9 mouse cellular contexts compared by ENCODE assay signal in the genomic region with DNA sequence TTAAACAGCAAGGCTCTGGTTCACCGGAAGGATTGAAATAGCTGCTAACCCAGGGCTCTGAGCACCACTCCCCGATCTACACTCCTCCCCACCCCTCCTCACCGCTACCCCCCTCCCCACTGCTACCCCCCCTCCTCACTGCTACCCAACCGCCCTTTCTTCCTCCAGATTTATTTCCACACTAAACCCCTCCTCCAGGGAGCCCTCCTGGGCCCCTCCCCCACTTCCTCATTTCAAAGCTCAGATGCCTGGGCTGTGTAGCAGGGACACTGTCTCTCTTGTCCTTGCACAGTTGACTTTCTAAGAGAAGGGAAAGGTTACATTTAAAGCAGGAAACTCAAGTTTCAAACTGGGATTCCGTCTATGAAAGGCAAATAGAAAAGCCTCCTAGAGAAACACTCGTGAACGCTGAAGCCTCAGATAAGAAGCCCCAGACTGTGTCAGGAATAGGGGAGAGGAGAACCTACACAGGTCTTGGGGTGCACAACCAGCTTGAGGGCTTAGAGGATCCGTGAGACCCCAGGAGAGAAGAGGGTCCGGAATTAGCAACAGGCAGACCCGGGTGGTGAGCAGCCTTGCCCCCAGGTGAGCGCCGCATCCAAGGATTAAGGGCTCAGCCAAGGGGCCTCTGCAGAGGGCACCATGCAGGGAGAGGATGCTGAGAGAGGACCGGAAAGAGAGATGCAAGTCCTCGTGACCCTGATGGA. TPM values are rescaled to one million over a fixed set of nuclear protein-coding genes. Genes with fewer than 3 reads are reported as not detected.
DNase-seq lines count a peak whose midpoint lies in the region; ATAC-seq and TF ChIP-seq lines count a peak whose summit lies in the region.
"Had no signal": no experiment of that assay in that cellular context is flagged by ENCODE, and none has a peak within 500 bp of the region (broad histone marks: within the 10 kb centered on the region; RNA-seq: fewer than 3 reads in every experiment).

No protein-coding gene starts in this region.

- peak overlapping the region; percentile 35 for H3K4me2 ChIP-seq in lung, embryonic 15.5 days

- ATAC-seq in lung, embryonic 15.5 days (ENCODE audit: borderline replicate concordance, extremely low read depth, low FRiP score, low TSS enrichment) = peak; percentile 50; the same call in 1 of the 2 replicates

- 2% methylated on average over 14 of the region's 14 CpGs for WGBS in lung, embryonic 15.5 days
- 7% methylated on average over 14 of the region's 14 CpGs for WGBS in lung, adult 2 months
- WGBS in thymus, adult 2 months = 22% methylated on average over 14 of the region's 14 CpGs

- no peaks in the 10 kb centered on the region for H3K36me3 ChIP-seq in lung, embryonic 15.5 days
- no peaks in the 10 kb centered on the region for H3K36me3 ChIP-seq in thymus, adult 2 months (ENCODE audit: control insufficient read depth, insufficient read depth, low read length)

- no peak overlapping the region for H3K9ac ChIP-seq in lung, embryonic 15.5 days

- no peak for TF ChIP-seq CTCF in lung, adult 2 months (IDR thresholded peaks at IDR 0.05; ENCODE audit: insufficient read depth, low read length)
- TF ChIP-seq CTCF in thymus, adult 2 months (IDR thresholded peaks at IDR 0.05; ENCODE audit: borderline replicate concordance, control insufficient read depth, extremely low read depth, insufficient read depth, low read length, poor library complexity) = no peak

- no peaks in the 10 kb centered on the region; the same call in 1 of the 2 replicates for H3K27me3 ChIP-seq in lung, embryonic 15.5 days
- H3K27me3 ChIP-seq in thymus, adult 2 months (ENCODE audit: control insufficient read depth, insufficient read depth, low read length) = no peaks in the 10 kb centered on the region

- peaks cover 15% of the 10 kb centered on the region for H3K4me1 ChIP-seq in lung, embryonic 15.5 days
- no peaks in the 10 kb centered on the region for H3K4me1 ChIP-seq in lung, adult 2 months (ENCODE audit: control insufficient read depth, insufficient read depth, low read length)
- H3K4me1 ChIP-seq in thymus, adult 2 months (replicated peaks; ENCODE audit: control insufficient read depth, insufficient read depth, low read length) = peaks cover 28% of the 10 kb centered on the region

- H3K4me3 ChIP-seq in lung, embryonic 15.5 days = no peak overlapping the region
- no peak overlapping the region for H3K4me3 ChIP-seq in lung, adult 2 months (replicated peaks; ENCODE audit: extremely low read depth, low read depth, low read length)
- no peak overlapping the region for H3K4me3 ChIP-seq in thymus, adult 2 months (ENCODE audit: control insufficient read depth, insufficient read depth, low read length)

- no peaks in the 10 kb centered on the region for H3K9me3 ChIP-seq in lung, embryonic 15.5 days

- H3K27ac ChIP-seq in lung, embryonic 15.5 days = peak overlapping the region; percentile 57
- H3K27ac ChIP-seq in thymus, adult 2 months (ENCODE audit: control insufficient read depth, insufficient read depth, low read length) = no peak overlapping the region

- DNase-seq in lung, adult 2 months = no peak
- DNase-seq in embryo, embryonic 9.5 days (ENCODE audit: extremely low spot score) = peak; percentile 54
- DNase-seq in lung, postnatal 14 days = peak; percentile 18
- peak; percentile 68 for DNase-seq in thymus, adult 2 months
- no peak for DNase-seq in urinary bladder, postnatal 36 days (ENCODE audit: low spot score in 2 of 2)
- DNase-seq in urinary bladder, postnatal 14 days (ENCODE audit: low spot score) = no peak
- DNase-seq in kidney, adult 9 months = no peak

- no peak for TF ChIP-seq POLR2A in lung, adult 2 months (IDR thresholded peaks at IDR 0.05; ENCODE audit: borderline replicate concordance, extremely low read depth, low read depth, low read length)
- no peak for TF ChIP-seq POLR2A in thymus, adult 2 months (IDR thresholded peaks at IDR 0.05; ENCODE audit: control insufficient read depth, extremely low read depth, insufficient read depth, low read length, poor library complexity)

RNA-seq across cellular contexts. Expression of a gene that starts 23.1 kb away (rescaled TPM):
- polyA plus RNA-seq in lung, embryonic 15.5 days (2015; fragmentation: Nextera tagmentation; extraction: Ambion mirVana) = 0.10 and 0.16 TPM in 2 replicates
- polyA plus RNA-seq in lung, adult 2 months (2012; rRNA removed) = 0.36 and 1.9 TPM in 2 replicates
- 0.85 and 0.89 TPM in 2 replicates for polyA plus RNA-seq in thymus, adult 2 months (2012; rRNA removed)
- polyA plus RNA-seq: liver, embryonic 16.5 days had no signal

RNA-seq across cellular contexts. Expression of a gene that starts 37.5 kb away (rescaled TPM):
- 1.8 and 2.6 TPM in 2 replicates for polyA plus RNA-seq in lung, embryonic 15.5 days (2015; fragmentation: Nextera tagmentation; extraction: Ambion mirVana)
- 3.7 and 4.7 TPM in 2 replicates for polyA plus RNA-seq in lung, adult 2 months (2012; rRNA removed)
- polyA plus RNA-seq in thymus, adult 2 months (2012; rRNA removed) = 19.5 and 21.9 TPM in 2 replicates

RNA-seq across cellular contexts. Expression of a gene that starts 58.2 kb away (rescaled TPM):
- 0.31 and 0.34 TPM in 2 replicates for polyA plus RNA-seq in lung, embryonic 15.5 days (2015; fragmentation: Nextera tagmentation; extraction: Ambion mirVana)
- 0.21 and 0.34 TPM in 2 replicates for polyA plus RNA-seq in lung, adult 2 months (2012; rRNA removed)
- polyA plus RNA-seq in thymus, adult 2 months (2012; rRNA removed) = 2.6 and 3.7 TPM in 2 replicates

Comparison
In these comparisons a context has a peak if more than half of its experiments do, and no peak if none do; other contexts are left out.
1. DNase-seq: peak in embryo, embryonic 9.5 days (single experiment), lung, postnatal 14 days (single experiment) and thymus, adult 2 months (single experiment); none in lung, adult 2 months (single experiment), urinary bladder, postnatal 36 days (0 of 2), urinary bladder, postnatal 14 days (single experiment) and kidney, adult 9 months (single experiment).